ENCODE assay signal across 19 mouse cellular contexts in genomic region chr13:53441307-53442028, GRCm38 (mm10). TPM values are rescaled to one million over a fixed set of nuclear protein-coding genes. Genes with fewer than 3 reads are reported as not detected.
A peak's percentile ranks its signal among the peaks of the same experiment; 100 is the strongest.
DNase-seq lines count a peak whose midpoint lies in the region; ATAC-seq lines count a peak whose summit lies in the region.
"Had no signal": no experiment of that assay in that cellular context is flagged by ENCODE, and none has a peak within 500 bp of the region (broad histone marks: within the 10 kb centered on the region; RNA-seq: fewer than 3 reads in every experiment).

No protein-coding gene starts in this region.

- no peak overlapping the region for H3K27ac ChIP-seq in heart, embryonic 10.5 days
- no peak overlapping the region for H3K27ac ChIP-seq in liver, embryonic 11.5 days (ENCODE audit: low read depth, low read length)
- peak overlapping the region; percentile 38; the same call in 1 of the 2 replicates for H3K27ac ChIP-seq in liver, embryonic 15.5 days (replicated peaks)
- H3K27ac ChIP-seq: forebrain, embryonic 10.5 days; heart, adult 2 months; hindbrain, embryonic 10.5 days; hindbrain, embryonic 14.5 days had no signal

- no peaks in the 10 kb centered on the region for H3K27me3 ChIP-seq in heart, embryonic 10.5 days (ENCODE audit: insufficient read depth, poor library complexity, severe bottlenecking)
- H3K27me3 ChIP-seq in liver, embryonic 11.5 days (replicated peaks; ENCODE audit: control insufficient read depth, insufficient read depth, low read length) = no peaks in the 10 kb centered on the region
- no peaks in the 10 kb centered on the region for H3K27me3 ChIP-seq in liver, embryonic 15.5 days

- no peaks in the 10 kb centered on the region for H3K36me3 ChIP-seq in heart, embryonic 10.5 days
- H3K36me3 ChIP-seq in liver, embryonic 11.5 days (ENCODE audit: control insufficient read depth, insufficient read depth, low read length) = no peaks in the 10 kb centered on the region
- no peaks in the 10 kb centered on the region for H3K36me3 ChIP-seq in liver, embryonic 15.5 days (replicated peaks)
- H3K36me3 ChIP-seq: forebrain, embryonic 10.5 days; heart, embryonic 12.5 days; hindbrain, embryonic 10.5 days had no signal

- no peak overlapping the region for H3K9ac ChIP-seq in liver, embryonic 11.5 days (ENCODE audit: low read depth, low read length)
- H3K9ac ChIP-seq in liver, embryonic 15.5 days = no peak overlapping the region
- H3K9ac ChIP-seq: heart, embryonic 12.5 days; hindbrain, embryonic 14.5 days had no signal

- H3K9me3 ChIP-seq in heart, embryonic 10.5 days = no peaks in the 10 kb centered on the region
- no peaks in the 10 kb centered on the region for H3K9me3 ChIP-seq in liver, embryonic 11.5 days (ENCODE audit: control insufficient read depth, low read length)
- no peaks in the 10 kb centered on the region for H3K9me3 ChIP-seq in liver, embryonic 15.5 days (replicated peaks)
- H3K9me3 ChIP-seq: forebrain, embryonic 10.5 days; heart, embryonic 12.5 days; hindbrain, embryonic 10.5 days had no signal

- 44% methylated on average over 5 of the region's 5 CpGs for WGBS in heart, embryonic 10.5 days
- 45% methylated on average over 5 of the region's 5 CpGs for WGBS in liver, embryonic 11.5 days
- 27% methylated on average over 5 of the region's 5 CpGs for WGBS in liver, embryonic 15.5 days (ENCODE audit: insufficient replicate concordance)

- no peak overlapping the region for H3K4me3 ChIP-seq in heart, embryonic 10.5 days
- no peak overlapping the region for H3K4me3 ChIP-seq in liver, embryonic 11.5 days (ENCODE audit: low read depth, low read length)
- H3K4me3 ChIP-seq in liver, embryonic 15.5 days (replicated peaks) = peak overlapping the region; percentile 6; the same call in 1 of the 2 replicates
- H3K4me3 ChIP-seq: erythroblast, embryonic 14.5 days; heart, adult 2 months had no signal

- ATAC-seq in liver, embryonic 11.5 days (replicated peaks; ENCODE audit: low FRiP score) = peak; percentile 87
- peak; percentile 87 for ATAC-seq in liver, embryonic 15.5 days (ENCODE audit: insufficient read depth)
- peak; percentile 61; the same call in 1 of the 2 replicates for ATAC-seq in megakaryocyte-erythroid progenitor cell, adult 5-6 weeks (replicated peaks; ENCODE audit: low FRiP score, low TSS enrichment, poor library complexity, severe bottlenecking)

- peaks cover 16% of the 10 kb centered on the region for H3K4me1 ChIP-seq in heart, embryonic 10.5 days
- H3K4me1 ChIP-seq in liver, embryonic 11.5 days (replicated peaks; ENCODE audit: control insufficient read depth, insufficient read depth, low read length) = no peaks in the 10 kb centered on the region
- no peaks in the 10 kb centered on the region for H3K4me1 ChIP-seq in liver, embryonic 15.5 days (replicated peaks)

- peak; percentile 59 for DNase-seq in heart, adult 11 months
- no peak for DNase-seq in heart, embryonic 10.5 days (ENCODE audit: low spot score)
- DNase-seq in liver, embryonic 11.5 days (ENCODE audit: low spot score) = no peak
- no peak for DNase-seq in adrenal gland, postnatal 4 days (ENCODE audit: low spot score in 2 of 2)
- DNase-seq in right cerebral cortex, postnatal 4 days = no peak
- DNase-seq: B cell, adult 2 months; cerebellum, adult 18-20 months; cerebellum, adult 9-11 months; cerebellum, postnatal 36 days; heart, adult 2 months had no signal

- no peak overlapping the region for H3K4me2 ChIP-seq in liver, embryonic 11.5 days
- no peak overlapping the region; the same call in 1 of the 2 replicates for H3K4me2 ChIP-seq in liver, embryonic 15.5 days

RNA-seq across cellular contexts. Expression of gene Msx2, which starts 31.4 kb away (rescaled TPM):
- 15.3 and 27.4 TPM in 2 replicates for polyA plus RNA-seq in heart, embryonic 10.5 days (2016; fragmentation: Nextera tagmentation; extraction: Ambion mirVana)
- polyA plus RNA-seq in liver, embryonic 11.5 days (2014; fragmentation: Nextera tagmentation; extraction: Ambion mirVana) = 2.4 and 3.1 TPM in 2 replicates
- not detected in 2 replicates for polyA plus RNA-seq in liver, embryonic 15.5 days (2015; fragmentation: Nextera tagmentation; extraction: Ambion mirVana)
- total RNA-seq in megakaryocyte-erythroid progenitor cell, adult 5-6 weeks (2014; fragmentation: Nextera tagmentation) = not detected in 2 replicates
- total RNA-seq in megakaryocyte-erythroid progenitor cell, adult 5-6 weeks (2017) = not detected in 2 replicates
- under 1 TPM; 0.22 to 0.59 TPM for total RNA-seq in adrenal gland, postnatal 4 days (2021)
- total RNA-seq: gastrocnemius, adult 8-10 months; MEL had no signal
- polyA plus RNA-seq: erythroblast, embryonic 14.5 days had no signal
